Mouse (Mus musculus) liver, postnatal 0 days (tissue): ENCODE measurements around the gene Fyttd1. TPM values are rescaled to one million over a fixed set of nuclear protein-coding genes. Genes with fewer than 3 reads are reported as not detected.
"Not testable (repeated sequence)": the region's sequence is repeated elsewhere in the genome, so short reads cannot be mapped to it uniquely, and the experiment has no call there.

Source experiments
- ATAC-seq: fragments of 200-750 bp; cut with Nextera tagmentation; 2 replicates; pipeline ENCODE4 v1.8.0; 2017; ENCODE audit warnings: mild to moderate bottlenecking, moderate library complexity
- DNase-seq: peaks from one replicate; pipeline ENCODE4 v3.0.0-alpha.2; 2016
- H3K27ac ChIP-seq: fragments of 300-500 bp; sonication (generic); 2 replicates; pipeline ENCODE4 v1.5.1; 2014; ENCODE audit warnings: antibody characterized with exemption, moderate library complexity, mild to moderate bottlenecking, low read depth
- H3K27me3 ChIP-seq: fragments of 300-500 bp; sonication (generic); 2 replicates; pipeline ENCODE4 v1.6.1; 2014; ENCODE audit warnings: low read length, control low read depth, mixed read lengths; ENCODE audit not compliant: insufficient read depth
- H3K36me3 ChIP-seq: fragments of 300-500 bp; sonication (generic); replicated peaks from 2 replicates; pipeline ENCODE4 v1.6.1; 2014; ENCODE audit warnings: mild to moderate bottlenecking, control low read depth, low read length, moderate library complexity, mixed read lengths; ENCODE audit not compliant: insufficient read depth
- H3K4me1 ChIP-seq: fragments of 300-500 bp; sonication (generic); 2 replicates; pipeline ENCODE4 v1.6.1; 2014; ENCODE audit warnings: antibody characterized with exemption, mild to moderate bottlenecking, control low read depth; ENCODE audit not compliant: insufficient read depth
- H3K4me2 ChIP-seq: fragments of 300-500 bp; sonication (generic); 2 replicates; pipeline ENCODE4 v1.6.1; 2014; ENCODE audit warnings: low read depth, mild to moderate bottlenecking, low read length, moderate library complexity, mixed read lengths
- H3K4me3 ChIP-seq: fragments of 300-500 bp; sonication (generic); 2 replicates; pipeline ENCODE4 v1.5.1; 2014; ENCODE audit warnings: low read depth, low read length
- H3K9ac ChIP-seq: fragments of 300-500 bp; sonication (generic); replicated peaks from 2 replicates; pipeline ENCODE4 v1.6.1; 2014; ENCODE audit warnings: mild to moderate bottlenecking, moderate library complexity
- H3K9me3 ChIP-seq: fragments of 300-500 bp; sonication (generic); 2 replicates; pipeline ENCODE4 v1.6.1; 2016; ENCODE audit warnings: mild to moderate bottlenecking, control low read depth, low read length, mixed read lengths
- CTCF ChIP-seq: sonication (generic); IDR thresholded peaks from 2 replicates; pipeline ENCODE4 v1.5.1; 2016; ENCODE audit warnings: antibody characterized with exemption, low read depth
- EP300 ChIP-seq: IDR thresholded peaks from 2 replicates; pipeline ENCODE4 v1.6.1; 2016; ENCODE audit warnings: antibody characterized with exemption, low read depth, mild to moderate bottlenecking
- WGBS: fragments of 180-500 bp; shearing (Covaris S2); extraction: QIAGEN DNeasy Blood & Tissue Kit; methylation state at CpG from one replicate; pipeline ENCODE4 v1.1.7; 2014; ENCODE audit not compliant: insufficient replicate concordance; 5-methylcytosine and 5-hydroxymethylcytosine counted together
- polyA plus RNA-seq: library from polyadenylated mRNA; unstranded; fragments of >200 nt; fragmentation: Nextera tagmentation; extraction: Ambion mirVana; gene quantifications from 2 replicates; pipeline ENCODE4 v1.2.1, GENCODE M21; 2015

Gene Fyttd1
- polyA plus RNA-seq, 1 experiment from 2014 or later: 40.6 TPM

DNA sequence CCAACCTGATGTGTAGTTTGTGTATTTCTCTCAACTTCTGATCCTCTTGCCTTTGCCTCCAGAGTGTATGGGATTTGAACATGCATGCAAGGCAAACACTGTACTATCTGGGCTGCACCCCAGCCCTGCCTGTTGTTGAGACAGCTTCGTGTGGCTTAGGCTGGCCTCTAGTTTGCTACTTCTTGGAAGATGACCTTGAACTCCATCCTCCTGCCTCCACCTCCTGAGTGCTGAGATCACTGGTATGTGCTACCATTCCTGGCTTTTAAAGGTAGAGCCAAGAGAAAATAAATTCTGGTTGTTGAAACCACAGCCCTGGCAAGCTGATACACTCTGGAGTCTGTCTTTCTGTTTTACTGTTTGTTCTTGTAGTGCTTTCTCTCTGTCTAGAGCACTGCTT lies 57.8 kb downstream of the Fyttd1 start:
- Histone ChIP-seq H3K27ac (no peak overlapping the region), H3K27me3 (no peaks in the 10 kb centered on the region), H3K9me3 (no peaks in the 10 kb centered on the region), H3K4me3 (no peak overlapping the region), H3K4me2 (no peak overlapping the region), H3K9ac (no peak overlapping the region), H3K4me1 (0 out of 2 replicates have a peak, but pooled peaks cover 4% of the 10 kb centered on the region), H3K36me3 (no peaks in the 10 kb centered on the region; the same call in 1 of the 2 replicates)
- no peak for ATAC-seq
- 52% methylated on average over 1 of the region's 1 CpGs for WGBS
- DNase-seq: no peak
- TF ChIP-seq EP300 (no peak), CTCF (no peak)

DNA sequence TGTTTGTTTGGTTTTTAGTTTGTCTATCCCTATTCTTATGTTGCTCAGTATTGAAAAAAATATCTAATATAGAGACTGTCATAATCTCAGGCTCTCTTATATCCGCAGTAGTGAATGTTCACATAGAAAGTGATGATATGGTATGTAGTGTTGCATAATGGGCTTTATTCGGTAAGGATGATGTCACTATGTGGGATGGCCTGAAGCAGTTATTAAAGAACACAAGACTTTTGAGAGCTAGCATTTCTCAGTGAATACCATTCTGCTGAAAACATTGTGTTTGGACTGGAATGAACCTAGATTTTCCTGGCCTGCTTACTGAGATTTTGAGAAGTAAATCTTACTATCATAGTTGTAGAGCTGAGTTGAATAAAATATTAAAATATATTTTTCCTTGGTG lies 60.1 kb downstream of the Fyttd1 start:
- ATAC-seq (no peak), DNase-seq (no peak)

DNA sequence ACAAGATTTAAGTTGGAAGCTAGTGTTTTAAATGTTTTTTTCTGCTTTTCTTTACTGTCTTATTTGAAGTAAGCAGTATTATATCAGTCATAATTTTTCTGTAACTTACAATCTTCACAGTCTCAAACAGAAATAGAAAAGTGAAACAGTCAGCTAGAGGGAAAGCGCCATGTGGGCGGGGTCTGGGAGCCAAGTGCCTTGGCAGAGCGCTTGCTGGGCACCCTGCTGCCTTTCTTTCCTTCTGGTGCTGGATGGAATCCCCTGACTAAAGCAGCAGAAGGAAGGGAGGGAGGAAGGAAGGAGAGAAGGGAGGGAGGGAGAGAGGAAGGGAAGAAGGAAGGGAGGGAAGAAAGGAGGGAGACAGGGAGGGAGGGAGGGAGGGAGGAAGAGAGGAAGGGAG lies 62.0 kb downstream of the Fyttd1 start:
- H3K4me2 ChIP-seq, H3K4me1 ChIP-seq, H3K27me3 ChIP-seq, ATAC-seq, H3K4me3 ChIP-seq, H3K9ac ChIP-seq, DNase-seq, H3K27ac ChIP-seq, H3K9me3 ChIP-seq, H3K36me3 ChIP-seq: not testable (repeated sequence)
- WGBS: 73% methylated on average over 3 of the region's 3 CpGs

More for the DNA sequence above, 60.1 kb downstream of the Fyttd1 start:
- no peak overlapping the region for H3K9ac ChIP-seq
- no peak overlapping the region for H3K4me2 ChIP-seq
- H3K4me3 ChIP-seq: no peak overlapping the region
- H3K27me3 ChIP-seq: no peaks in the 10 kb centered on the region
- no peak overlapping the region for H3K27ac ChIP-seq
- WGBS: 85% methylated on average over 2 of the region's 2 CpGs
- no peaks in the 10 kb centered on the region for H3K9me3 ChIP-seq
- H3K4me1 ChIP-seq: 0 out of 2 replicates have a peak, but pooled peaks cover 4% of the 10 kb centered on the region
- no peaks in the 10 kb centered on the region; the same call in 1 of the 2 replicates for H3K36me3 ChIP-seq
- TF ChIP-seq CTCF (no peak), EP300 (no peak)

DNA sequence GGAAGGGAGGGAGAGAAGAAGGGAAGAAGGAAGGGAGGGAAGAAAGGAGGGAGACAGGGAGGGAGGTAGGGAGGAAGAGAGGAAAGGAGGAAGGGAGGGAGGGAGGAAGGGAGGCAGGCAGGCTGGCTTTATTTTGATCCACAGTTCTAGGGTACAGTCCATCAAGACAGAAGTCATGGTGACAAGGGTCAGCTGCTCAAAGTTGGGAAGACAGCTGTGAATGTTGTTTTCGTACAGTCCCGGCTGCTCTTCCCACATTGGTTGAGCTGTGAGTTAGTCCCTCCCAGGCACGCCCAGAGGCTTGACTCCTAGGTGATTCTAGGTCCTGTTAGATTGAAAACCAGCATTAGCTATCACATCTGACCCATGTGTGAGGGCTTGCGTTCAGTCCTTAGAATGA lies 62.4 kb downstream of the Fyttd1 start:
- not testable (repeated sequence) for H3K4me3 ChIP-seq, H3K36me3 ChIP-seq, H3K4me1 ChIP-seq, H3K4me2 ChIP-seq, H3K27me3 ChIP-seq, H3K9me3 ChIP-seq, DNase-seq, H3K27ac ChIP-seq, ATAC-seq, H3K9ac ChIP-seq
- 93% methylated on average over 4 of the region's 4 CpGs for WGBS

GRCm38 (mm10) chr16:32941226-32941625 lies 63.9 kb downstream of the Fyttd1 start:
- H3K9ac ChIP-seq, H3K4me1 ChIP-seq, H3K4me2 ChIP-seq, H3K27ac ChIP-seq, H3K9me3 ChIP-seq, H3K27me3 ChIP-seq, ATAC-seq, H3K36me3 ChIP-seq, H3K4me3 ChIP-seq, DNase-seq: not testable (repeated sequence)
- WGBS: 66% methylated on average over 2 of the region's 2 CpGs

DNA sequence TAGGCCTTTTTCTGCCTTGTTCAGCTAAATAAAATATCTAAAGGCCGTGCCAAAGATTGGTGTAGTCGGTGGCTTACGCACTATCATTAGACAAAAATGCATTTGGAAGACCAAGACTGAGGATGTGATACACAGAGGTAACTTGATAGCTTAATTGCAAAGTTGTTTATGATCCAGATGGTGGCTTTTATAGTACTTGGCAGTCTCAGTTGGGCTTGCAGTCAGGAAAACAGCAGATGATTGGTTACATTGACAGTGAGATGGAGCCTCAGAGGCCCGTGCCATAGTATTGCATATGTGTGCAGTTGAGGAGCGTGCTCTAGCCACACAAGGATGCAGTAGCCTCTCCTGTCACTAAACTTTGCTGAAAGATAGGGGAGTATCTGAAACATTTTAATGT lies 65.4 kb downstream of the Fyttd1 start:
- TF ChIP-seq EP300: no peak

DNA sequence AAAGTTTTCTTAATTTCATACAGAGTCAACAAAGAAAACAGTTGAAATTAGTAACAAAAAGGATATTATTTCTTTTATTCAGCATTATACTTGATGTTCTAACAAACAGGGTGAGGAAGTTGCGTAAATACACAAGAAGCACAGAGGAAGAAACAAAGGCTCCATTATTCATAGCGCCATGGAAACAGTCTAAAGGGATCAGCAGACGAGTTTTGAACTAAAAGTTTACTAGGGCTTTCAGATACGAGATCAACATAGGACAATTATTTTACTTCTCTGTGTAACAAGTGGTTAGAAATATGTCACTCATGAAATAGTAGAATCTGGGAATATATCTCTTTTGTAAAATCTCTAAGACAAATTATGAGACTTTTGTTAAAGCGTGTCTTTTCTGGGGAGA lies 68.1 kb downstream of the Fyttd1 start:
- Histone ChIP-seq H3K4me3 (no peak overlapping the region), H3K36me3 (no peaks in the 10 kb centered on the region), H3K27me3 (no peaks in the 10 kb centered on the region), H3K9me3 (peaks cover 3% of the 10 kb centered on the region; the same call in 1 of the 2 replicates), H3K4me2 (no peak overlapping the region), H3K9ac (no peak overlapping the region), H3K27ac (no peak overlapping the region), H3K4me1 (no peaks in the 10 kb centered on the region)
- TF ChIP-seq EP300 (no peak), CTCF (no peak)
- ATAC-seq: no peak
- WGBS: 86% methylated on average over 5 of the region's 5 CpGs
- no peak for DNase-seq

More for the DNA sequence above, 65.4 kb downstream of the Fyttd1 start:
- no peaks in the 10 kb centered on the region for H3K27me3 ChIP-seq
- ATAC-seq (no peak), DNase-seq (no peak)
- no peak overlapping the region for H3K4me3 ChIP-seq
- H3K4me2 ChIP-seq: no peak overlapping the region
- no peaks in the 10 kb centered on the region for H3K36me3 ChIP-seq
- peaks cover 3% of the 10 kb centered on the region; the same call in 1 of the 2 replicates for H3K9me3 ChIP-seq
- no peak overlapping the region for H3K27ac ChIP-seq
- no peaks in the 10 kb centered on the region for H3K4me1 ChIP-seq
- H3K9ac ChIP-seq: no peak overlapping the region
- WGBS: 84% methylated on average over 5 of the region's 5 CpGs
